Mouse (Mus musculus) lung, postnatal 0 days (tissue): ENCODE results near the gene Ranbp3l.

Experiments used
- CTCF ChIP-seq: IDR thresholded peaks from 2 replicates; pipeline ENCODE4 v1.5.1; 2016; ENCODE audit warnings: antibody characterized with exemption, mild to moderate bottlenecking
- EP300 ChIP-seq: IDR thresholded peaks from 2 replicates; pipeline ENCODE4 v1.6.1; 2016; ENCODE audit warnings: antibody characterized with exemption, mild to moderate bottlenecking, control low read depth

- no peak for TF ChIP-seq CTCF
- TF ChIP-seq EP300, result no peak
Observed at GRCm38 (mm10) chr15:8950856-8951255, 16.9 kb upstream of the Ranbp3l start.
